Mouse (Mus musculus) thymus, adult 2 months (tissue): Measurements from ENCODE around the gene Chst15. TPM values are rescaled to one million over a fixed set of nuclear protein-coding genes. Genes with fewer than 3 reads are reported as not detected.

Experiments used
- DNase-seq: peaks from one replicate; pipeline ENCODE4 v3.0.0; 2021
- H3K27ac ChIP-seq: fragments of 200-500 bp; 2 replicates; pipeline ENCODE4 v1.5.1; 2012; ENCODE audit warnings: low read length, control low read depth; ENCODE audit not compliant: control insufficient read depth, insufficient read depth
- H3K27me3 ChIP-seq: fragments of 200-500 bp; 2 replicates; pipeline ENCODE4 v1.6.1; 2012; ENCODE audit warnings: mild to moderate bottlenecking, low read length, moderate library complexity, mixed read lengths; ENCODE audit not compliant: control insufficient read depth, insufficient read depth
- H3K36me3 ChIP-seq: fragments of 200-500 bp; 2 replicates; pipeline ENCODE4 v1.6.1; 2012; ENCODE audit warnings: mild to moderate bottlenecking, low read length, moderate library complexity; ENCODE audit not compliant: control insufficient read depth, insufficient read depth
- H3K4me1 ChIP-seq: fragments of 200-500 bp; replicated peaks from 2 replicates; pipeline ENCODE4 v1.6.1; 2012; ENCODE audit warnings: low read length; ENCODE audit not compliant: control insufficient read depth, insufficient read depth
- H3K4me3 ChIP-seq: fragments of 200-500 bp; 2 replicates; pipeline ENCODE4 v1.5.1; 2012; ENCODE audit warnings: mild to moderate bottlenecking, low read length, control low read depth, moderate library complexity; ENCODE audit not compliant: control insufficient read depth, insufficient read depth
- CTCF ChIP-seq: fragments of 200-500 bp; IDR thresholded peaks from 2 replicates; pipeline ENCODE4 v1.5.1; 2012; ENCODE audit warnings: mild to moderate bottlenecking, control low read depth, low read length, moderate library complexity, borderline replicate concordance; ENCODE audit not compliant: control insufficient read depth, poor library complexity, insufficient read depth; ENCODE audit errors: extremely low read depth
- POLR2A ChIP-seq: fragments of 200-500 bp; IDR thresholded peaks from 2 replicates; pipeline ENCODE4 v1.6.1; 2012; ENCODE audit warnings: mild to moderate bottlenecking, low read length, control low read depth, moderate library complexity; ENCODE audit not compliant: control insufficient read depth, poor library complexity, insufficient read depth; ENCODE audit errors: extremely low read depth
- WGBS: fragments of 180-500 bp; shearing (Covaris S2); methylation state at CpG from one replicate; pipeline ENCODE4 v1.1.7; 2018; 5-methylcytosine and 5-hydroxymethylcytosine counted together
- polyA plus RNA-seq: library from polyadenylated mRNA; depleted of rRNA; stranded (reverse); fragments of >200 nt; gene quantifications from 2 replicates; pipeline ENCODE4 v1.2.3, GENCODE M21; 2012

Chst15 gene
- polyA plus RNA-seq, 1 experiment = 7.4 TPM

- Histone ChIP-seq H3K36me3 (no peaks in the 10 kb centered on the region), H3K4me3 (no peak overlapping the region), H3K27me3 (no peaks in the 10 kb centered on the region), H3K27ac (no peak overlapping the region), H3K4me1 (peaks cover 12% of the 10 kb centered on the region)
- TF ChIP-seq POLR2A = no peak
- no peak for TF ChIP-seq CTCF
- no peak for DNase-seq
- WGBS = 20% methylated on average over 5 of the region's 5 CpGs
These were observed 8.7 kb upstream of the Chst15 start for GRCm38 (mm10) chr7:132325549-132326331.

- DNase-seq = no peak
- 37% methylated on average over 5 of the region's 5 CpGs for WGBS
- H3K36me3 ChIP-seq = no peaks in the 10 kb centered on the region
- no peak overlapping the region for H3K4me3 ChIP-seq
- peak overlapping the region; percentile 31; the same call in 1 of the 2 replicates for H3K27ac ChIP-seq
- no peak for TF ChIP-seq POLR2A
- TF ChIP-seq CTCF = no peak
- no peaks in the 10 kb centered on the region for H3K27me3 ChIP-seq
- peaks cover 10% of the 10 kb centered on the region for H3K4me1 ChIP-seq
These were observed 6.4 kb upstream of the Chst15 start for GRCm38 (mm10) chr7:132323430-132323829.

GRCm38 (mm10) chr7:132321392-132321958 is 4.4 kb upstream of the Chst15 start:
- H3K27ac ChIP-seq = no peak overlapping the region
- no peak for DNase-seq
- no peaks in the 10 kb centered on the region for H3K27me3 ChIP-seq
- H3K36me3 ChIP-seq = no peaks in the 10 kb centered on the region
- H3K4me1 ChIP-seq = peaks cover 16% of the 10 kb centered on the region
- no peak overlapping the region for H3K4me3 ChIP-seq
- TF ChIP-seq POLR2A = no peak
- no peak for TF ChIP-seq CTCF
- WGBS = 96% methylated on average over 2 of the region's 2 CpGs

GRCm38 (mm10) chr7:132316101-132317035 is 660 bp downstream of the Chst15 start:
- Histone ChIP-seq H3K27me3 (no peaks in the 10 kb centered on the region), H3K27ac (no peak overlapping the region), H3K36me3 (no peaks in the 10 kb centered on the region), H3K4me3 (peak overlapping the region; percentile 71), H3K4me1 (peaks cover 21% of the 10 kb centered on the region)
- under 1% methylated on average over 76 of the region's 79 CpGs for WGBS
- peak; percentile 74 for DNase-seq
- no peak for TF ChIP-seq POLR2A
- TF ChIP-seq CTCF = no peak

- peak; percentile 74 for DNase-seq
- TF ChIP-seq POLR2A = no peak; the same call in 1 of the 2 replicates
- TF ChIP-seq CTCF = no peak
- Histone ChIP-seq H3K4me3 (peak overlapping the region; percentile 71), H3K4me1 (peaks cover 21% of the 10 kb centered on the region), H3K36me3 (no peaks in the 10 kb centered on the region), H3K27me3 (no peaks in the 10 kb centered on the region), H3K27ac (no peak overlapping the region)
- WGBS = 6% methylated on average over 51 of the region's 51 CpGs
These were observed 1.6 kb downstream of the Chst15 start for GRCm38 (mm10) chr7:132315149-132316091.

GRCm38 (mm10) chr7:132312396-132312795 is 4.6 kb downstream of the Chst15 start:
- no peak for TF ChIP-seq POLR2A
- TF ChIP-seq CTCF = no peak
- peaks cover 16% of the 10 kb centered on the region for H3K4me1 ChIP-seq
- no peaks in the 10 kb centered on the region for H3K36me3 ChIP-seq
- 64% methylated on average over 8 of the region's 8 CpGs for WGBS
- no peak for DNase-seq
- H3K4me3 ChIP-seq = no peak overlapping the region
- no peak overlapping the region for H3K27ac ChIP-seq
- no peaks in the 10 kb centered on the region for H3K27me3 ChIP-seq
